Mouse (Mus musculus) cerebellum, adult 2 months (tissue): Measurements from ENCODE around the gene Slc25a12. TPM values are rescaled to one million over a fixed set of nuclear protein-coding genes. Genes with fewer than 3 reads are reported as not detected.

Experiments
- DNase-seq, 2 experiments: peaks; one replicate each; pipeline ENCODE4 v3.0.0; 2021
- H3K27ac ChIP-seq: fragments of 200-500 bp; 2 replicates; pipeline ENCODE4 v1.5.1; 2012; ENCODE audit warnings: low read length, control low read depth, inconsistent platforms; ENCODE audit not compliant: insufficient read depth
- H3K27me3 ChIP-seq: fragments of 200-500 bp; 2 replicates; pipeline ENCODE4 v1.6.1; 2012; ENCODE audit warnings: inconsistent platforms, mild to moderate bottlenecking, low read length, moderate library complexity; ENCODE audit not compliant: control insufficient read depth, insufficient read depth
- H3K4me1 ChIP-seq: fragments of 200-500 bp; 2 replicates; pipeline ENCODE4 v1.6.1; 2011; ENCODE audit warnings: low read length; ENCODE audit not compliant: control insufficient read depth, insufficient read depth
- H3K4me3 ChIP-seq: fragments of 200-500 bp; replicated peaks from 2 replicates; pipeline ENCODE3; 2011; ENCODE audit warnings: mild to moderate bottlenecking, low read depth, low read length, control low read depth; ENCODE audit not compliant: insufficient read depth
- CTCF ChIP-seq: fragments of 200-500 bp; IDR thresholded peaks from 2 replicates; pipeline ENCODE4 v1.5.1; 2011; ENCODE audit warnings: low read depth, mild to moderate bottlenecking, control low read depth, low read length, moderate library complexity, borderline replicate concordance; ENCODE audit not compliant: insufficient read depth
- POLR2A ChIP-seq: fragments of 200-500 bp; IDR thresholded peaks from 2 replicates; pipeline ENCODE4 v1.6.1; 2011; ENCODE audit warnings: low read length, control low read depth, borderline replicate concordance; ENCODE audit not compliant: insufficient read depth
- WGBS: fragments of 180-500 bp; shearing (Covaris S2); methylation state at CpG from one replicate; pipeline ENCODE4 v1.1.7; 2018; 5-methylcytosine and 5-hydroxymethylcytosine counted together
- polyA plus RNA-seq: library from polyadenylated mRNA; depleted of rRNA; stranded (reverse); fragments of >200 nt; gene quantifications from 2 replicates; pipeline ENCODE4 v1.2.3, GENCODE M21; 2012

The Slc25a12 gene
- polyA plus RNA-seq, 1 experiment, result 139 TPM

DNA sequence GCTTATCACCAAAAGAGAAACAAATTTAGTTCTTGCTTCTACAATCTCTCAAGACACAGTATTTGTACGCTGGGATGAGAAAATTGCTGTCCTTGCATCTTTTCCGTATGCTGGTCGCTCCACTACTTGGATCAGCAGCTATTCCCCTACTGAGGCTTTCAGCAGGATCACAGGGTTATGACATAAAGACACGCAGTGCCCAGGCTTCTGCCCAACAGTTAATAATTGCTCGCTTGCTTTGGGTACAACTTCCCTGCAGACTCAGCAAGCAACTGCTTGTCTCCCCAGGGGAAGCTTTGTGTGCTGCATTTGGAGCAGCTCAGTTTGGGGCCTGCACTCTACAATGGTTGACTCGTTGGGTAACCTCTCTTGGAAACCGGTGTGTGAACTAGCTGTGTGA lies 91.8 kb downstream of the Slc25a12 start:
- no peak overlapping the region for H3K27ac ChIP-seq
- peak in 1 of 2 experiments; percentile 27 for DNase-seq
- WGBS, result 32% methylated on average over 7 of the region's 7 CpGs

DNA sequence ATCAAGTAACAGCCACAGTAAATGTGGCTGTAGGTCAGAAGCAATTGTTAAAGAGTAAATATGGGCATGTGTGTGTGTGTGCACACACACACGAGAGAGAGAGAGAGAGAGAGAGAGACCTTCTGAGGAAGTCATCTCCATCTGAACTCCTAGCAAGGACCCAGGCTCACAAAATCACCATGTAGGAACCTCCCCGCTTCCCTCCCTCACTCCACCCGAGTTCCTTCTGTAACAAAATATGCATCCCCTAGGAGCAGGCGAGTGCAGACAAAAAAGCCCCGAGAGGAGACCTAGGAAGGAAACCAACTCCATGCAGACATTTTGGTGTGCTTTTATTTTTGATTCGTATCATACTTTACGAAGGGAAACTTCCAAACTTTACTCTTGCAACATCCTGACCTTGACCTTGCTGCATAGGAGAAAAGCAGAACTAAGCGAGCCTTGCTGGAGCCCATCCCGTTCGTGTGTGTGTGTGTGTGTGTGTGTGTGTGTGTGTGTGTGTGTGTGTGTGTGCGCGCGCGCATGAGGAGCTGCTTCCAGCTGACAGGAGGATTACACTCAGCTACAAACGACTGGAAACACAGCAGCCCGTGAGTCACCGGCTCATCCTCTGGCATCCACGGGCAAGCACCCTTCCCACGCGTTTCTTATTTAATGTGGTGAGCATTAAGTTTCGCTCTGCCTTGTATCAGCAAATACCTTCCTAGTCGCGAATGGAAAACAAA lies 93.4 kb downstream of the Slc25a12 start:
- no peak for DNase-seq
- H3K4me1 ChIP-seq, result peaks cover 5% of the 10 kb centered on the region
- H3K27me3 ChIP-seq, result no peaks in the 10 kb centered on the region
- 71% methylated on average over 23 of the region's 23 CpGs for whole genome bisulfite sequencing
- TF ChIP-seq CTCF (no peak), POLR2A (no peak)
- no peak overlapping the region for H3K27ac ChIP-seq
- no peak overlapping the region for H3K4me3 ChIP-seq

More for the DNA sequence above, 91.8 kb downstream of the Slc25a12 start:
- no peak for TF ChIP-seq CTCF
- no peak for TF ChIP-seq POLR2A
- H3K27me3 ChIP-seq, result no peaks in the 10 kb centered on the region
- peaks cover 5% of the 10 kb centered on the region for H3K4me1 ChIP-seq
- H3K4me3 ChIP-seq, result no peak overlapping the region

DNA sequence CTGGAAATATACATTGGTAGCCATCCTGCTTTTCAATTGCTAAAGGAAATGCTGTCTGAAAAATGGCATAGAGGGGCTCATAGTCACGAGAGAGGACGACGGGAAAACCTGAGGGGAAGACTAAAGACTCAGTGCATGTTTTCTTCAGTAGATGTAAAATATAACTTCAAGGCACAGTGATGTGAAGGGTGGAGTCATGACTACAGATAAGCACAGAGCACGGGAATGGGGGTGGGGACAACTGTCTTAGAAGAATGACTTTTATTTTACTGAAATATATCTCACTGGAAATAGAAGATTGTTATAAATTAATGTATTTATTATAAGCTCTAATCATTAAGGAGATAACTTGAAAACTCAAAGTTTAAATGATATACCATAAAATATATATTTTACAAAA lies 97.5 kb downstream of the Slc25a12 start:
- DNase-seq, result no peak
- H3K27ac ChIP-seq, result no peak overlapping the region
- H3K27me3 ChIP-seq, result no peaks in the 10 kb centered on the region
- TF ChIP-seq CTCF (no peak), POLR2A (no peak)
- WGBS, result 78% methylated on average over 4 of the region's 4 CpGs
- H3K4me1 ChIP-seq, result no peaks in the 10 kb centered on the region
- no peak overlapping the region for H3K4me3 ChIP-seq

DNA sequence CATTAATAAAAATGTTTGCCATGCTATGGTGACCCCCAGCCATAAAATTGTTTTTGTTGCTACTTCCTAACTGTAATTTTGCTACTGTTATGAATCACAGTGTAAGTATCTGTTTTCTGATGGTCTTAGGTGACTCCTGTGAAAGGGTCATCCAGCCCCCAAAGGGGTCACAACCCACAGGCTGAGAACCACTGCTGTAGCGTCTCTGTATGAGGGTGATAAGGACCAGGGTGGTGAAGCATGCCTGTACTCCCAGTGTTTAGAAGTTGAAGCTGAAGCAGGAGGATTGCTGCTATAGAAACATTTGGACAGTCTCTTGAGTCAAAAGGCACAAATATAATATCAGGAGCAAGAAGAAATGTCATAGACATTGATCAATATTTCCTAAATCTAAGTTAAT lies 98.2 kb downstream of the Slc25a12 start:
- Histone ChIP-seq H3K27ac (no peak overlapping the region), H3K27me3 (no peaks in the 10 kb centered on the region), H3K4me1 (peaks cover 3% of the 10 kb centered on the region; the same call in 1 of the 2 replicates), H3K4me3 (no peak overlapping the region)
- TF ChIP-seq CTCF (no peak), POLR2A (no peak)
- DNase-seq, result no peak
- 77% methylated on average over 1 of the region's 1 CpGs for WGBS

DNA sequence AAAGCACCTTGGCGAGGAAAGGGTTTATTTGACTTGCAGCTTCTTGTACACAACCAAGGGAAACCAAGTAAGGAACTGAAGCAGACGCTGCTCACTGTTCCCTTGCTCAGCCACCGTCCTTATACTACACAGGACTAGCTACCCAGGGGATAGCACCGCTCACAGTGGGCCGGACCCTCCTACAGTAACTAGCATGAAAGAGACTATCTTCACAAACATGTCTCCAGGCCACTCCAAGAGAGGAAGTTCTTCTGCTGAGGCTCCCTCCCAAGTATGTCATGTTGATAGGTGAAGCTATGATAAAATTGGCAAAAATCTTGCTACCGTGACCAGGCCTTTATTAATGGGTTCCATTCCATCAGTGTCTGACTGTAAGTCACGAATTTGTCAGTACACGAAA lies 98.9 kb downstream of the Slc25a12 start:
- H3K27ac ChIP-seq, result no peak overlapping the region
- no peak for TF ChIP-seq CTCF
- peaks cover 3% of the 10 kb centered on the region; the same call in 1 of the 2 replicates for H3K4me1 ChIP-seq
- no peak overlapping the region for H3K4me3 ChIP-seq
- no peak for DNase-seq
- H3K27me3 ChIP-seq, result no peaks in the 10 kb centered on the region
- 95% methylated on average over 8 of the region's 8 CpGs for WGBS

DNA sequence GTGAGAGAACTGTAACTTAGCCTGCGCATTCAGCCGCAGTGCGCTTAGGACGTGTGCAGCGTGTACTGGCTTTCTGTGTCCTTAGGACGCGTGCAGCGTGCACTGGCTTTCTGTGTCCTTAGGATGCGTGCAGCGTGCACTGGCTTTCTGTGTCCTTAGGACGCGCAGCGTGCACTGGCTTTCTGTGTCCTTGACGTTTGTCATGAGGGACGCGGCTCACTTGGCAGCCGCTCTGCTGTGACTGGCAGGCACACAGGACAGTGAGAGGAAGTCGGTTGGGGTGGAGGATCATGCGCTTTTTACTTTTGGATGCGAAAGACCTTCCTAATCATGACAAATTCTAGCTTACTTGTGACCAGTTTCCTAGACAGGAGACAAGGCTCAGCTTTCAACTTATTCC lies 103.0 kb downstream of the Slc25a12 start:
- 70% methylated on average over 20 of the region's 20 CpGs for WGBS
- TF ChIP-seq CTCF (no peak), POLR2A (no peak)

DNA sequence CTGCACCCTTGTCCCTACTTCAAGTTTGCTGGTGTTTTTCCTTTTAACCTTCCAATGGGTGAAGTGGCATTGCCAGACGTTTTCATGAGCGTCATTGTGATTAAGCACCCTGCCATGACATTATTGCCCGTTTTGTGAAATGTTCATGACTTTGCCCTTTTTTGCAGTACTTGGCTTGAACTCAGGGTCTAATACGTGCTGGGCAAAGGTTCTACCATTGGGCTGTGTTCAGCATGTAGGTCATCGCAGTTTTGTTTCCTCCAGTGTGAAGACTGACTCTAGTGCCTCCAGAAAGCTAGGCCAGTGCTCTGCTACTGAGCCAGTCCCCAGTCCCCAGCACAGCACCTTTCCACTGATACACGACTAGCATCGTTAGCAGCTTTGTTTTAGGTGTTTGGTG lies 111.0 kb downstream of the Slc25a12 start:
- H3K4me3 ChIP-seq, result no peak overlapping the region
- no peak overlapping the region for H3K27ac ChIP-seq
- DNase-seq, result no peak
- H3K27me3 ChIP-seq, result no peaks in the 10 kb centered on the region
- 76% methylated on average over 7 of the region's 7 CpGs for WGBS
- TF ChIP-seq POLR2A (no peak), CTCF (no peak)
- no peaks in the 10 kb centered on the region for H3K4me1 ChIP-seq

More for the DNA sequence above, 103.0 kb downstream of the Slc25a12 start:
- no peak overlapping the region for H3K27ac ChIP-seq
- peaks cover 3% of the 10 kb centered on the region; the same call in 1 of the 2 replicates for H3K4me1 ChIP-seq
- DNase-seq, result no peak
- no peaks in the 10 kb centered on the region for H3K27me3 ChIP-seq
- H3K4me3 ChIP-seq, result no peak overlapping the region

DNA sequence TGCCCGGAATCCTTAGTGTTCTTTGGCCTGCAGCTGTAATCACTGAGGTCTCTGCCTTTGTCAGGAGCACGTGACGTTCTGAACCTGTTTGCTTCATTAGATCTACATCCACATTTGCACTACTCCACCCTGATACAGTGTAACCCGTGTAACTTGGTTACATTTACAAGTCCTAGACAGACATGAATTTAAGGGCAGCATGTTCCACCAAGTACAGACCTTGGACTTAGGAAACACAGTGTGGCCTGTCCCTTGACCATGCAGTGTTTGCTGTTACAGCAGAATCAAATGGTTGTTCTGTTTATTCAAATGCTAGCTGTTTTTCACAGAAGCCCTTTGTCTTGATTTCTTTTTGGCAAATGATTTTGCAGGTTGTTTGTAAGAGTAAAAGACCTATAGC lies 112.7 kb downstream of the Slc25a12 start:
- H3K27ac ChIP-seq, result no peak overlapping the region
- 79% methylated on average over 4 of the region's 4 CpGs for WGBS

More for the DNA sequence above, 112.7 kb downstream of the Slc25a12 start:
- no peak for DNase-seq
- Histone ChIP-seq H3K27me3 (no peaks in the 10 kb centered on the region), H3K4me3 (no peak overlapping the region), H3K4me1 (no peaks in the 10 kb centered on the region)
- no peak for TF ChIP-seq POLR2A
- TF ChIP-seq CTCF, result no peak
